Mouse (Mus musculus) lung, postnatal 0 days (tissue): ENCODE data around the gene Plekhh2.

Experiments
- CTCF ChIP-seq: IDR thresholded peaks from 2 replicates; pipeline ENCODE4 v1.5.1; 2016; ENCODE audit warnings: antibody characterized with exemption, mild to moderate bottlenecking
- EP300 ChIP-seq: IDR thresholded peaks from 2 replicates; pipeline ENCODE4 v1.6.1; 2016; ENCODE audit warnings: antibody characterized with exemption, mild to moderate bottlenecking, control low read depth

DNA sequence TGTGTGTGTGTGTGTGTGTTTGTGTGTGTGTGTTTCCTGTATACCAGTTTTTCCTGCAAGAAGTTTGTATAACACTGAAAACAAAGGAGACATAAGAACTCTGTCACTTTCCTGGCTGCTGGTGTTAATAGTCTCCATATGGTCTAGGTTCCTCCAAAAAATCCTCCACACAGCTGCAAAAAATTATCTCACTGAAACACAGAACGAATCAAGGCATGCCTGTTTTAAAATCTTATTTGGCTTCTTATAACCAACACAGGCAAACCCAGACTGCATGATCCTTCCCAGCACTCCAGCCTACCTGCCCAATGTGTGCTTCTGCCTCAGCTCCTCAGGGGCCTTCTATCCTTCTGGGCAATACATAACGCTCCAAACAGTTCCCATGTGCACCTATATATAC is 111.2 kb downstream of the Plekhh2 start:
- TF ChIP-seq CTCF (no peak), EP300 (no peak)
